Mouse (Mus musculus) cerebellum, adult 2 months (tissue): ENCODE measurements around the gene Tnpo1. TPM values are rescaled to one million over a fixed set of nuclear protein-coding genes. Genes with fewer than 3 reads are reported as not detected.
A peak's percentile ranks its signal among the peaks of the same experiment; 100 is the strongest.

ENCODE experiments used
- DNase-seq, 2 experiments: peaks; one replicate each; pipeline ENCODE4 v3.0.0; 2021
- H3K27ac ChIP-seq: fragments of 200-500 bp; 2 replicates; pipeline ENCODE4 v1.5.1; 2012; ENCODE audit warnings: low read length, control low read depth, inconsistent platforms; ENCODE audit not compliant: insufficient read depth
- H3K27me3 ChIP-seq: fragments of 200-500 bp; 2 replicates; pipeline ENCODE4 v1.6.1; 2012; ENCODE audit warnings: inconsistent platforms, mild to moderate bottlenecking, low read length, moderate library complexity; ENCODE audit not compliant: control insufficient read depth, insufficient read depth
- H3K4me1 ChIP-seq: fragments of 200-500 bp; 2 replicates; pipeline ENCODE4 v1.6.1; 2011; ENCODE audit warnings: low read length; ENCODE audit not compliant: control insufficient read depth, insufficient read depth
- H3K4me3 ChIP-seq: fragments of 200-500 bp; replicated peaks from 2 replicates; pipeline ENCODE3; 2011; ENCODE audit warnings: mild to moderate bottlenecking, low read depth, low read length, control low read depth; ENCODE audit not compliant: insufficient read depth
- CTCF ChIP-seq: fragments of 200-500 bp; IDR thresholded peaks from 2 replicates; pipeline ENCODE4 v1.5.1; 2011; ENCODE audit warnings: low read depth, mild to moderate bottlenecking, control low read depth, low read length, moderate library complexity, borderline replicate concordance; ENCODE audit not compliant: insufficient read depth
- POLR2A ChIP-seq: fragments of 200-500 bp; IDR thresholded peaks from 2 replicates; pipeline ENCODE4 v1.6.1; 2011; ENCODE audit warnings: low read length, control low read depth, borderline replicate concordance; ENCODE audit not compliant: insufficient read depth
- WGBS: fragments of 180-500 bp; shearing (Covaris S2); methylation state at CpG from one replicate; pipeline ENCODE4 v1.1.7; 2018; 5-methylcytosine and 5-hydroxymethylcytosine counted together
- polyA plus RNA-seq: library from polyadenylated mRNA; depleted of rRNA; stranded (reverse); fragments of >200 nt; gene quantifications from 2 replicates; pipeline ENCODE4 v1.2.3, GENCODE M21; 2012

Gene Tnpo1
- polyA plus RNA-seq, 1 experiment, result 23.9 TPM

GRCm38 (mm10) chr13:98914010-98914843, 12.0 kb downstream of the Tnpo1 start:
- TF ChIP-seq POLR2A (no peak), CTCF (no peak)
- Histone ChIP-seq H3K27ac (no peak overlapping the region), H3K27me3 (no peaks in the 10 kb centered on the region), H3K4me3 (no peak overlapping the region), H3K4me1 (peaks cover 31% of the 10 kb centered on the region)
- DNase-seq, result no peak
- 37% methylated on average over 14 of the region's 14 CpGs for WGBS

GRCm38 (mm10) chr13:98913196-98913595, 13.0 kb downstream of the Tnpo1 start:
- 62% methylated on average over 7 of the region's 7 CpGs for WGBS
- DNase-seq, result no peak
- Histone ChIP-seq H3K4me3 (no peak overlapping the region), H3K4me1 (peaks cover 28% of the 10 kb centered on the region), H3K27ac (no peak overlapping the region), H3K27me3 (no peaks in the 10 kb centered on the region)
- TF ChIP-seq POLR2A, result no peak
- no peak for TF ChIP-seq CTCF

- Histone ChIP-seq H3K27ac (no peak overlapping the region), H3K27me3 (no peaks in the 10 kb centered on the region), H3K4me3 (no peak overlapping the region), H3K4me1 (peaks cover 25% of the 10 kb centered on the region)
- TF ChIP-seq CTCF, result no peak
- no peak for TF ChIP-seq POLR2A
- no peak for DNase-seq
- WGBS, result 74% methylated on average over 8 of the region's 8 CpGs
These were observed 13.6 kb downstream of the Tnpo1 start for GRCm38 (mm10) chr13:98912602-98913001.

GRCm38 (mm10) chr13:98910801-98911200, 15.4 kb downstream of the Tnpo1 start:
- TF ChIP-seq POLR2A (no peak), CTCF (no peak)
- H3K27me3 ChIP-seq, result no peaks in the 10 kb centered on the region
- 9% methylated on average over 3 of the region's 3 CpGs for WGBS
- peak; percentile 51 to 66 for DNase-seq
- H3K4me3 ChIP-seq, result no peak overlapping the region
- H3K4me1 ChIP-seq, result peaks cover 27% of the 10 kb centered on the region
- H3K27ac ChIP-seq, result no peak overlapping the region

GRCm38 (mm10) chr13:98904608-98905007, 21.6 kb downstream of the Tnpo1 start:
- TF ChIP-seq CTCF (no peak), POLR2A (no peak)
- no peak for DNase-seq
- no peaks in the 10 kb centered on the region for H3K27me3 ChIP-seq

GRCm38 (mm10) chr13:98902366-98903025, 23.7 kb downstream of the Tnpo1 start:
- Histone ChIP-seq H3K27me3 (no peaks in the 10 kb centered on the region), H3K27ac (no peak overlapping the region), H3K4me3 (no peak overlapping the region), H3K4me1 (peaks cover 17% of the 10 kb centered on the region)
- DNase-seq, result peak in 1 of 2 experiments; percentile 35
- 57% methylated on average over 8 of the region's 8 CpGs for WGBS
- TF ChIP-seq POLR2A (no peak), CTCF (no peak)

More at GRCm38 (mm10) chr13:98904608-98905007, 21.6 kb downstream of the Tnpo1 start:
- no peak overlapping the region for H3K27ac ChIP-seq
- WGBS, result 87% methylated on average over 2 of the region's 2 CpGs
- H3K4me3 ChIP-seq, result no peak overlapping the region
- H3K4me1 ChIP-seq, result peaks cover 20% of the 10 kb centered on the region

- DNase-seq, result no peak
- H3K27me3 ChIP-seq, result no peaks in the 10 kb centered on the region
- 95% methylated on average over 3 of the region's 3 CpGs for WGBS
- H3K4me3 ChIP-seq, result no peak overlapping the region
- TF ChIP-seq POLR2A, result no peak
- no peak for TF ChIP-seq CTCF
- peaks cover 16% of the 10 kb centered on the region for H3K4me1 ChIP-seq
- H3K27ac ChIP-seq, result no peak overlapping the region
These were observed 26.6 kb downstream of the Tnpo1 start for GRCm38 (mm10) chr13:98899550-98899949.
